Mouse (Mus musculus) embryo, embryonic 10.5 days (tissue): Measurements from ENCODE around the gene Mbd5.
"Not testable (repeated sequence)": the region's sequence is repeated elsewhere in the genome, so short reads cannot be mapped to it uniquely, and the experiment has no call there.

ENCODE experiments used
- DNase-seq: peaks from one replicate; pipeline ENCODE4 v3.0.0-alpha.2; 2015; ENCODE audit warnings: low spot score

Gene Mbd5

GRCm38 (mm10) chr2:49169766-49170165, 220.5 kb downstream of the Mbd5 start:
- DNase-seq, result no peak

GRCm38 (mm10) chr2:49177015-49177414, 227.7 kb downstream of the Mbd5 start:
- DNase-seq, result no peak

DNA sequence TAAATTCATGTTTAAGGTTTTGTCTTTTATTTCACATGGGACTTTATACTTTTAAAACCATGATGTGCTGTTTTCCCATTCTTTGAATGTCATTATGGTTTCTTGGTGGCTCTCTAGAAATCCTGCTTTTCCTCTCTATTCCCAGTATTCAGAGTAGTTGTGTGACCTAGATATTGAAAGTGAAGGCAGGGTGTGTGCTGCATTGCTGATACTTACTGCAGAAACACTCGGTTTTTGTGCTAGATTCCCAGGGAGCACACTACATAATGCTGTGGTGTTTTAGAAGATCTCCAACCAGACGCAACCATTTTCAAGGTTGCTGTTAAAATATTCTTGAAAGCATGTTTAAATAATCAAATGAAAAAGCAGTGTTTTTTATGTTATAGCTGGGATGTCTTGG, 241.7 kb downstream of the Mbd5 start:
- DNase-seq, result no peak

DNA sequence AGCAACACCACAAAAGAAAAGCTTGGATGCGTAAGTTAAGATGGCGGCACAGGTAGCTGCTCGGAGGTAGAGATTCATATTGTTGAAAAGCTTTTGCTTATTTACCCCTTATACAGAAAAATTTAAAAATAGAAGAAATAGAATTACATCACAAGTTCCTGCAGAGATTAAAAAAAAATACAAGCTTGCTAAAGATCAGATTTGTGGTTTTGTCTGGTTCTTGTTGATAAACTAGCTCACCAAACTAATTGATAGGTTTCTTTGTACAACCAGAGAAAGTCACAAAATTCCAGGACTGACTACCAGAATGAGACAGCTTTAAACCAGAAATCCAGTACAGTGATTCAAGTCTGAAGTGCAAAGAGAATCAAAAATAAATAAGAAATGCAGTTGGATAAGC, 242.4 kb downstream of the Mbd5 start:
- no peak for DNase-seq

DNA sequence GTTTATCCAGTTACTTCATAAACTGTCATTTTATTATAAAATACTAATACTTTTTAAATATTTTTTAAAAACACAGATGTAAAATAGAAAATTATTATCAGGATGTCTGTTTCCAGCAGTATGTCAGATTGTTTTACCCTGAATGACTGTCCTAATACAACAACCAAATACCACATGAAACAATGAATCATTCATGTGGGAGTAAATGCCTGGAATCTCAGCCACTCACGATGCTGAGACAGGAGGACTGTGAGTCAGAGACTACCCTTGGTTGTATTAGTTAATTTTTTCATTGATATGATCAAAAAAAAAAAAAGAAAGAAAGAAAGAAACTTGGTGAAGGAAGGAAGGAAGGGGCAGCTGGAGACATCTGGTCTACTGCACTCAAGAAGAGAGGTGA, 254.8 kb downstream of the Mbd5 start:
- DNase-seq, result no peak

DNA sequence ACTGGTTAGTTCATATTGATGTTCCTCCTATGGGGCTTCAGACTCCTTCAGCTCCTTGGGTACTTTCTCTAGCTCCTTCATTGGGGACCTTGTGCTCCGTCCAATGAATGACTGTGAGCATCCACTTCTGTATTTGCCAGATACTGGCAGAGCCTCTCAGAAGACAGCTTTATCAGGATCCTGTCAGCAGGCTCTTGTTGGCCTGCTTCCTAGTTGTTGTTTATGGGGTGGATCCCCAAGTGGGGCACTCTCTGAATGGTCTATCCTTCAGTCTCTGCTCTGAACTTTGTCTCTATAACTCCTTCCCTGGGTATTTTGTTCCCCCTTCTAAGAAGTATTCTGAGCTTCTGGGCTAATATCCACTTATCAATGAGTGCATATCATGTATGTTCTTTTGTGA, 256.4 kb downstream of the Mbd5 start:
- DNase-seq, result not testable (repeated sequence)

GRCm38 (mm10) chr2:49209349-49209748, 260.0 kb downstream of the Mbd5 start:
- no peak for DNase-seq

GRCm38 (mm10) chr2:49210408-49210807, 261.1 kb downstream of the Mbd5 start:
- DNase-seq, result no peak

GRCm38 (mm10) chr2:49229725-49230124, 280.4 kb downstream of the Mbd5 start:
- DNase-seq, result no peak

DNA sequence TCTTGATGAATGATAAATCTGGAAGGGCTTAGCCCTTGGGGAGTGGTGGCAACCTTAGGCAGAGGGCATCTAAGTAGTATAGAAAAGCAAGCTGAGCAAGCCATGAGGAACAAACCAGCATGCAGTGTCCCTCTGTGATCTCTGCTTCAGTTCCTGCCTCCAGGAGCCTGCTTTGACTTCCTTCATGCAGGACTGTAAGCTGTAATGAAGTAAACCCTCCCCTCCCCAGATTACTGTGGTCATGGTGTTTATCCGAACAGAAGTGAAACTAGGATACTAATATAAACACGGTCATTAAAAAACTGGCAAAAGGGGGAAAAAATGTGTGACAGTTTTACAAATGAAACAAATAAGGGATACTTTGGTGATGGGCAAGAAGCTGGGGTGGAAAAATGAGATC, 284.8 kb downstream of the Mbd5 start:
- no peak for DNase-seq

DNA sequence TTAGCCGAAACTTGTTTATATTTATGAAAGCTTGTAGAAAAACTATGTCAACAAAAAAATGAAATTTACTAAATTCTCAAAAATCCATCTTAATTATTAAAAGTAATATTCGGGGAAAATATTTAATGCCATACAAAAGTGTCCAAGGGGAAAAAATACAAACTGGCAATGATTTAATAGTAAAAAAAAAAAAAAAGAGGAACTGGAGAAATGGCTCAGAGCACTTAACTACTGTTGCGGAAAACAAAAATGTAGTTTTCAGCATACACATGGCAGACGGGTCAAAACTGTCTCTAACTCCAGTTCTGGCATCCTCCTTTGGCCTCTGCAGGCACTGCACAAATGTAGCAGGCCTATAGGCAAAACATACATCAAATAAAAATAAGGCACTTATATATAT, 292.4 kb downstream of the Mbd5 start:
- DNase-seq, result no peak

DNA sequence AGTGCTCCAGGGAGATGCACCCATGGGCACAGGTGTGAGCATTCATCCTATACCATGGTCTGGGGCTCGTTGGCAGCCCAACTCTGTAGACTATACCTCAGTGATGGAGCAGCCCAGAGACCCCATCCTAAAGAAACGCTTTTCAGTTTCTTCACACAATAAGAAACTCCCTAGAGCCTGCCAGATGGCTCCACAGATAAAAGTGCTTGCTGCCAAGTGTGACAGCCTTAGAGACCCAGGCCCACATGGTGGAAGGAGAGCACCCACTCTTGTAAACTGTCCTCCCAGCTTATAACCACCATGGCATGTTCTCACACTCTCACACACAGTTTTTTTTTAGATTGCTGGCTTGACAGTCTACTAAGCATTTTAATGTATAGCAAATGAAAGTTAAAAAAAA, 314.8 kb downstream of the Mbd5 start:
- DNase-seq, result no peak

DNA sequence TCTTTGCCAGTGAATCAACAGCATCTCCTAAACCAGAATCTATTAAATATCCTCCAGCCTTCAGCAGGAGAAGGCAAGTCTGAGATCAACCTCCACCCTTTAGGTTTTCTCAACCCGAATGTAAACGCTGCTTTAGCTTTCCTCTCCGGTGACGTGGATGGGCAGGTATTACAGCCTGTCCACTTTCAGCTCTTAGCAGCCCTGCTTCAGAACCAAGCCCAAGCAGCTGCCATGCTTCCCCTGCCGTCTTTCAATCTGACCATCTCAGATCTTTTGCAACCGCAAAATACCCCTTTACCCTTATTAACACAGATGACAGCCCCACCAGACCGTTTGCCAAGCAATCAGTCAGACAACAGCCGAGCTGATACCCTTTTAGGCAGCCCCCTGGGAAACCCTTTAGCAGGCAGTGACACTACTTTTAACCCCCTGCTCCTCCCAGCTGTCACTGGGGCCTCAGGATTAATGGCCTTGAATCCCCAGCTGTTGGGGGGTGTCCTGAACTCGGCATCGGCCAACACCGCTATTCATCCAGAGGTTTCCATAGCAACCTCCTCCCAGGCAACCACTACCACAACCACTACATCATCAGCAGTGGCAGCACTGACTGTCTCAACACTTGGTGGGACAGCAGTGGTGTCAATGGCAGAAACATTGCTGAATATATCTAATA, 323.1 kb downstream of the Mbd5 start:
- peak; percentile 89 for DNase-seq

GRCm38 (mm10) chr2:49276017-49276722, 326.9 kb downstream of the Mbd5 start:
- no peak for DNase-seq

DNA sequence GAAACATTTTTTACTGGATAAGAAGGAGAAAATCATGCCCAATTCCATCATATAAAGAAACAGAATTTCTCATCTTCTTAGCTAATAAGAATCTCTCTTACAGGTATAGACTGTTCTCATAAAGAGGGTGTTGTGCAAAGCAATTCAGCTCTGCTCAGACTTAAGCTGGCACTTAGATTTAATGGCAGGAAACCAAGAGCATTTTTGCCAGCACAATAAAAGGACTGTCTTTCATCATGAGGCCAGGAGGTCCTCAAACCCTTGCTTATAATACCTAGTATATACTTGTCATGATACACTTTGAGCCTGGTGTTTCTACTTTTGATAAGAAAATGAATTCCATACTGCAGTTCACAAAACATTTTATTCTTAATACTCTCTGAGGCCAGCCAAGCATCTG, 331.2 kb downstream of the Mbd5 start:
- no peak for DNase-seq

DNA sequence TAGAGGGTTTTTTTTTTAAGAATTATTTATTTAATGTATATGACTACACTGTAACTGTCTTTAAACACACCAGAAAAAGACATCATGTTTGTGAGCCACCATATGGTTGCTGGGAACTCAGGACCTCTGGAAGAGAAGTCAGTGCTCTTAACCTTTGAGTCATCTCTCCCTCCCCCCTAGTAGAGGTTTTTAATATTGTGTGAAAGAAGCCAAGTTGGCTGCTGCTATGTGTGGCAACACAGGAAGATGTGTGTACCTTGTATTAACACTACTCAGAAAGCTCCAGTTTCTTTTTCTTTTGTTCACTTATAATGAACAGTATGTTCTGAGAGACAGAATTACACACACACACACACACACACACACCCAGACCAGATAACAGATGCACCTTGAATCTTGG, 334.3 kb downstream of the Mbd5 start:
- DNase-seq, result no peak

- no peak for DNase-seq
Measured at GRCm38 (mm10) chr2:49286965-49287364, 337.7 kb downstream of the Mbd5 start.

DNA sequence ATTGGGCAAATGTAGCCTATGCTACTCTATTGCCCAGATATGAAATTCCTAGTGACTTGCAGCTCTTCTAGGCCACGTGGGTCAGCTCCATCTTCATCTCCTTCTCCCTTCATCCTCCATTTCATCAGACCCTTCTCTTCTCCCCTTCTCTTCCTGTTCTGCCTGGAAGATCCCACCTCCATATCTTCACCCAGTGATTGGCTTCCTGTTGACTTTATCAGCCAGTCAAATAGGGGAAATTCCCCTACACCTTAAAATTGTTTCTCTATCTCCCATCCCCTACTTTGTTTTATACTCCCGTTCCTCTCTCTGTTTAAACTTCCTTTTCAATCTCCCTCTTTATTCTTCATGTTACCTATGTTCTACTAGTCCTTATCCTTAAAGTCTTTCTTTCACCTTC, 342.4 kb downstream of the Mbd5 start:
- no peak for DNase-seq

DNA sequence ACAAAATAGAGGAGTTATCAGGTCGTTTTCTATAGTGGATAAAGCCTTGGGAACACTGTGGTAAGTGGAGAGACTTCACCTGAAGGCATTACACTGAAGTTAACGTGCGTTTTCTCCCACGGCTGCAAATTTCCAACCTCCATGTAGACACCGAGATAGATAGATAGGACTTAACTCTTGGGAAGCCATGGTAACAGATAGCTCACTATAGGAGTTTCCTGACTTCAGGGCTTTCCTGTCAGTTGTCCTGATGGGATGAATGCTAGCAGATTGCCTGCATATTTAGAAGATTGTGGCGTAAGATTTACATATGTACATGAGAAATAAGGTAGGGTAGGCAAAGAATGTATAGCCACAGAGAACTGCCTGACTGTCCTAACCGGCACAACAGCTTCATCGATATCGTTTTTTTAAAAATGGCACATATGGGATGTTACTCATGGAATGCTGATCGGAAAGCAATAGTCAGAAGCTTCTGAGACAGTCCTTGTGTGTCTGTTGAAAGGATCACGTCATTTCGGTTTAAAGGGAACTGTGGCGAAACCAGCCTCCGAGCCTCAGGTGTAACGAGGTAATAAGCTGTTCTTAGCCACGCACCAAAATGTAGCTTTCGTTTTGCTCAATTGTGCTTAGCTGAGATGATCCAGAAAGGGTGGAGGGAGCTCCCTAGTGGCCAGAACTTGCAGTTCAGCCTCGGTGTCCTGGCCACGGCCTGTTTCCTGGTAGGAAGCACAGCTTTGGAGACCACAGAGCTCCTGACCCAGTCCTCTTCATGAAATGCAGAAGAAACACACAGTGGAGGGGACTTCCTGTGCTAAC, 363.5 kb downstream of the Mbd5 start:
- peak; percentile 87 for DNase-seq

DNA sequence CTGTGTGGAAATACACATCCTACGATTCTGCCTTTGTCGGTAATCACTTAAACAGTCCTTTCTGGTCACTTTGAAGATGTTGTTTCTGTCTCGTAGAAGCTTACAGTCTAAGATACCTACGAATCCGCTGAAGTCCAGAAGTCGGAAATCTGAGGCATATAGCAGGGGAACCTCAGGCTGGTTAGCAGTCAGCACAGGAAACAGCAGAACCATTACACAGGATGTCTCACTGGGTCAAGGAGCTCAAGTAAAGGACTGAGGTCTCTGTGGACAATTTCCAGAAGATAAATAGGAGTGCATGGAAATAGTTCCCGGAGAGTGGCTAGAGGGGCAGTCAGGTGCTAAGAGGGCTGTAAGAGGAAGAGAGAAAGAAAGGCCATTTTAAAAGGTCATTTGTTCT, 384.3 kb downstream of the Mbd5 start:
- no peak for DNase-seq

GRCm38 (mm10) chr2:49335267-49335666, 386.0 kb downstream of the Mbd5 start:
- no peak for DNase-seq

DNA sequence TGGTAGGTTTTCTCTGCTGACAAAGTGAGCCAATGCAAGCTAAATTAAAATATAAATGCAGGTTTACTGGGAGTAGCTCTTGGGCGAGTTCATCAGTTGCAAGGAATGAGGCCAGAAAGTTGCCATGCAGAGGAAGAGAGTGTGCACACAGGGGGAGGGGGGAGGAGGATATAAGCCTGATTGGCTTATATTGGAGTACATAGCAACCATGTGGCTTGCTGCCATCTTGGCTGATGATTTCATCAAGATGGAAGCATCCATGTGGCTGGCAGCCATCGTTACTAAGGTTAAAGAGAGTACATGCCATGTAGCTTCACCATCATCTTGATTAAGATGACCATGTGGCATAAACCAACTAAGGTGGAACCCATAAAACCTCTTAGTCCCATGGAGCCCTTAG, 395.0 kb downstream of the Mbd5 start:
- no peak for DNase-seq

- DNase-seq, result no peak
Measured at GRCm38 (mm10) chr2:49345786-49346185, 396.5 kb downstream of the Mbd5 start.
